Mouse (Mus musculus): ENCODE measurements at regions not wholly inside any gene's neighbourhood (a gene's known extent, or its start where the extent isn't known, plus 50 kb on each side); places are given as distances from the start of the nearest gene placed in this dataset.
A peak's percentile ranks its signal among the peaks of the same experiment; 100 is the strongest.

DNA sequence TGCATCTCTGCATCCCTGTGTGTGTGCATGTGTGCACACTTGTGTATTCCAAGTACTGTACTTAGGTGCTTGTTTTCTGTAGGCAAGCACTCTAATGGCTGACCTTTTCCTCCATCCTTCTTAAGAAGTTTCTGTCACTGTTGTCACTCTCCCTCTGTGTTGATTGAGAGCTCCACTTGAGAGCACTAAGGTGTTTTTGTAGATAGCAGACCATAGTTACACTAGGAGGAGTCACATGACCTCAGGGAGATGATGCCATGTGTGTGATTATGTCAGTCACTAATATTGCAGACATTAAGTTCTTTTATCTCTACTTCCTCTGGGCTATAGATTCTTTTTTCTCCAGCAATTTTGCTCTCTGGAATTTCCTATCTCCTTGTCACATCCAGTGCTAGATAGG lies 225.9 kb upstream of the Ttc29 start:
- no peak for ATAC-seq (replicated peaks in 1 of 2; ENCODE audit: insufficient read depth in 1 of 2, low FRiP score in 2 of 2, low TSS enrichment in 1 of 2, low read depth in 1 of 2, poor library complexity in 2 of 2, severe bottlenecking in 2 of 2)

- no peak for ATAC-seq (replicated peaks in 1 of 2; ENCODE audit: insufficient read depth in 1 of 2, low FRiP score in 2 of 2, low TSS enrichment in 1 of 2, low read depth in 1 of 2, poor library complexity in 2 of 2, severe bottlenecking in 2 of 2)
Observed at GRCm38 (mm10) chr8:77988291-77989056, 224.6 kb upstream of the Ttc29 start.

GRCm38 (mm10) chr8:77991050-77991449 lies 222.0 kb upstream of the Ttc29 start:
- no peak for ATAC-seq (replicated peaks in 1 of 2; ENCODE audit: insufficient read depth in 1 of 2, low FRiP score in 2 of 2, low TSS enrichment in 1 of 2, low read depth in 1 of 2, poor library complexity in 2 of 2, severe bottlenecking in 2 of 2)

DNA sequence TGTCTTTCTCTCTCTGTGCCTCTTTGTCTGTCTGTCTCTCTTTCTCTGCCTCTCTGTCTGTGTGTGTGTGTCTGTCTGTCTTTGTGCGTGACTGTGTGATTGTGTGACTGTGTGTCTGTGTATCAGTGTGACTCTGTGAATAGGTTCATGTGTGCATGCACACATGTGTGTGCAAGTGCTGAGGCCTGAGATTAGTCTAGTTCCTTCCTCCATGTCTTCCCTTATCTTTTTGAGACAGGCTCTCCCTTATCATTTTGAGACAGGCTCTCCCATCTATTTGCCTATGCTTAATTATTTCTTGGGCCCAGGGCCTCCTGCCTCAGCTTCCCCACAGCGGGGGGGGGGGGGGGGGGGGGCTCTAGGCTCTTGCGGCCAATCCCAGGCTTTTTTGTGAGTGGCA lies 212.8 kb upstream of the Ttc29 start:
- ATAC-seq (replicated peaks in 1 of 2; ENCODE audit: insufficient read depth in 1 of 2, low FRiP score in 2 of 2, low TSS enrichment in 1 of 2, low read depth in 1 of 2, poor library complexity in 2 of 2, severe bottlenecking in 2 of 2): no peak

GRCm38 (mm10) chr8:78001656-78002055 lies 211.4 kb upstream of the Ttc29 start:
- ATAC-seq (replicated peaks in 1 of 2; ENCODE audit: insufficient read depth in 1 of 2, low FRiP score in 2 of 2, low TSS enrichment in 1 of 2, low read depth in 1 of 2, poor library complexity in 2 of 2, severe bottlenecking in 2 of 2): no peak

DNA sequence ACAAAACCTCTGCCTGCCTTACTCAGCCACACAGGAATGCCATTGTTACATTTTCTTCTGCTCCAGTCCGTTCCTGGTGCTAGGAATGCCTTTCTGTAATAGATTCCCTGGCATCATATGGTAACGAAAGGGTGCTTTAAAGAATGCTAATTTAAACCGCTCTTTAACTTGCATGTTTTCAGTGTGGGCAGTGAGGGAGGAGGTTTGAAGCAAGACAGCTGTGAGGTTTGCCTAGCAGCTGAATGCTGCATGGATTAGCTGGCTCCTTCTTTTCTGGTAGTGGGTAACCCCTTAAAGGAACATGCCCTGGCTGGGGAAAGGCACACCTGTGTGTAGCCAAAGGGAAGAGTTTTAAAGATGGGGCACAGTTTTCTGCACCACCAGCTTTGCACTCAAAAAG lies 211.0 kb upstream of the Ttc29 start:
- ATAC-seq (replicated peaks in 1 of 2; ENCODE audit: insufficient read depth in 1 of 2, low FRiP score in 2 of 2, low TSS enrichment in 1 of 2, low read depth in 1 of 2, poor library complexity in 2 of 2, severe bottlenecking in 2 of 2): no peak

GRCm38 (mm10) chr8:78003888-78004543 lies 209.1 kb upstream of the Ttc29 start:
- peak; percentile 80 to 86; a peak in 2 of 4 replicates for ATAC-seq (replicated peaks in 1 of 2; ENCODE audit: insufficient read depth in 1 of 2, low FRiP score in 2 of 2, low TSS enrichment in 1 of 2, low read depth in 1 of 2, poor library complexity in 2 of 2, severe bottlenecking in 2 of 2)

- no peak; a peak in 1 of 4 replicates for ATAC-seq (replicated peaks in 1 of 2; ENCODE audit: insufficient read depth in 1 of 2, low FRiP score in 2 of 2, low TSS enrichment in 1 of 2, low read depth in 1 of 2, poor library complexity in 2 of 2, severe bottlenecking in 2 of 2)
Observed at GRCm38 (mm10) chr8:78004891-78005290, 208.2 kb upstream of the Ttc29 start.

GRCm38 (mm10) chr8:78013101-78013500 lies 200.0 kb upstream of the Ttc29 start:
- ATAC-seq (replicated peaks in 1 of 2; ENCODE audit: insufficient read depth in 1 of 2, low FRiP score in 2 of 2, low TSS enrichment in 1 of 2, low read depth in 1 of 2, poor library complexity in 2 of 2, severe bottlenecking in 2 of 2): no peak

DNA sequence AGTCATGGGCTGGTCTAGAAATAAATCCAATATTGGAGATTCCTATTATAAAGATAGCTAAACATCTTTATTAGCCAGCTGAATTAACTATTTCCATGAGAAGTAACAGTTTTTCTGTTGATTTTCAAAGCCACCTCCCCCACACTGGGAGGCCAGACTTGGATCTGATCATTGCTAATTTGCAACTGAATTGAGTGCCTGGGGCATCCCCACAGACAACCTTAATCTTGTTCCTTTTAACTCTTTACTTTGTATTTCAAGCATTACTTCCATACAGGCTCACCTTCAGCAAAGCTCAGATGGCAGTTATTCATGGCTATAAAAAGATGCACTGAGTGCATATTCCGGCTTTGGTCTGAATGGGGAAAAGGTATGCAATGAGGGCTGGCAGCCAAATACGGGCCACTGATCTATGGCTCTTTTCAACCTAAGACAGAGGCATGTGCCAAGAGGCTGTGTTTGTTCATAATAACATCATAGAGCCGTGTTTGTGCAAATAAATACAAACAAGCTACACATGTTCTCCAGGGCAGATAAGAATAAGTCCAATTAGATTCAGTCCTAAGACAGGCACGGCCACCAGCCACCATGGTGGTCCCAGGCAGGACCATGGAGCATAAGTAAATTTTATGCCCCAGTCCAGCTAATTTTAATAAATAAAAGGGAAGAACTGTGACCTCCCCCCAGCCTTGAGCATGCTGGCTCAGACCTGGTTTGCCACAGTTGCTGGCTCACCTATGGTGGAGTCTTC lies 194.5 kb upstream of the Ttc29 start:
- no peak for ATAC-seq (replicated peaks in 1 of 2; ENCODE audit: insufficient read depth in 1 of 2, low FRiP score in 2 of 2, low TSS enrichment in 1 of 2, low read depth in 1 of 2, poor library complexity in 2 of 2, severe bottlenecking in 2 of 2)

- no peak for ATAC-seq (replicated peaks in 1 of 2; ENCODE audit: insufficient read depth in 1 of 2, low FRiP score in 2 of 2, low TSS enrichment in 1 of 2, low read depth in 1 of 2, poor library complexity in 2 of 2, severe bottlenecking in 2 of 2)
Observed at GRCm38 (mm10) chr8:78021473-78021872, 191.6 kb upstream of the Ttc29 start.

DNA sequence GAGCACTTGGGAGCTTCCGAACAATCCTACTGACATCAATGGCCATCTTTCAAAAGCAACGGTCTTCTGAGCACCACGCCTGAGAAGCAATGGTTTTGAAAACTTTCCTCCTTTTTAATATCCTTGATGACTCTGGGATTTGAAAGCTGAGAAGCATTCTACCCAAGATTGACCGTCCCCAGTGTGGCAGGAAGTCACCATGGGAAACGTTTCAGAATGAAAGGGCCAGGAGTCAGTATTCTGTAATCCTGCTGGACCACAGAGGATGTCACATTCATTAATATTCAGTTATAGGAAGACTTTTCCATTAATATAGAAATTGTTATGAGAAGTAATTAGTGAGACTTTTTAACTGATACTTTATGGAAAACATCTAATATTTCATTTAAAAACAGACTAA lies 190.1 kb upstream of the Ttc29 start:
- ATAC-seq (replicated peaks in 1 of 2; ENCODE audit: insufficient read depth in 1 of 2, low FRiP score in 2 of 2, low TSS enrichment in 1 of 2, low read depth in 1 of 2, poor library complexity in 2 of 2, severe bottlenecking in 2 of 2): no peak

GRCm38 (mm10) chr8:78023467-78023866 lies 189.6 kb upstream of the Ttc29 start:
- ATAC-seq (replicated peaks in 1 of 2; ENCODE audit: insufficient read depth in 1 of 2, low FRiP score in 2 of 2, low TSS enrichment in 1 of 2, low read depth in 1 of 2, poor library complexity in 2 of 2, severe bottlenecking in 2 of 2): no peak

GRCm38 (mm10) chr8:78023936-78024335 lies 189.2 kb upstream of the Ttc29 start:
- no peak for ATAC-seq (replicated peaks in 1 of 2; ENCODE audit: insufficient read depth in 1 of 2, low FRiP score in 2 of 2, low TSS enrichment in 1 of 2, low read depth in 1 of 2, poor library complexity in 2 of 2, severe bottlenecking in 2 of 2)

DNA sequence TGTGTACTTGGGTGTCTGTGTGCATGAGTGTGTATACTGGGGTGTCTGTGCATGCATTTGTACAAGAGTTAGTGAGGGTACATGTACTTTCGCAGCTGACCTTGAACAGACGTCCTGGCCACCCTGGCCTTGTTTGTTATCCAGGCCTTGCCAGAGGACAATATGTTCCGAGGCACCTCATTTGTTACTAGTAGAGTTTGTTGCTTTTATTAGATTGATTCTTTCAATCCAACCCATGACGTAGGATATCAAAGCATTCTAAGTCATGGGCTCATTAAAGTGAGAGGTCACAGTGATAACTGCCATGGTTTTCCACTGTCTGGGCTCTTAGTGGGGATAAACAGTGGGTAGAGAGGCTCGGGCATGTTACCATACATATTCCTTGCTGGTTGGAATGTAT lies 188.1 kb upstream of the Ttc29 start:
- no peak for ATAC-seq (replicated peaks in 1 of 2; ENCODE audit: insufficient read depth in 1 of 2, low FRiP score in 2 of 2, low TSS enrichment in 1 of 2, low read depth in 1 of 2, poor library complexity in 2 of 2, severe bottlenecking in 2 of 2)

DNA sequence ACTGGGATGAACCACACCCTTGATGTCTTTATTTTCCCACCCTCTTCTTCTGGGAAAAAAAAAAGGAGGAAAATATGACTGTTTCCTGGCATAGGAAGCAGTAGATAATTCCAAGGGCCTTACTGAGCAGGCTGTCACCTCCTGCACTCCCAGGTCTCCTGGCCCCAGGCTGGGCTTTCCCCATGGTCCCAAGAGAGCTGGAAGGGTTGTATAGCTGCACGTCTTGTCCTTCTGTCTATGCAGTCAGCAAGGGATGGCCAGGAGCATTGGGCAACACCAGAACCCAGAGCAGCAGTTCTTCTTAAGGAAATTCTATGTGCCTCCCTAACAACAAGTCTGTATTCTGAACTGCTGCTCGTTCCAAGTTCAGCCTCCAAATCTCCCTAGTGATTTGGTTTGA lies 185.7 kb upstream of the Ttc29 start:
- no peak for ATAC-seq (replicated peaks in 1 of 2; ENCODE audit: insufficient read depth in 1 of 2, low FRiP score in 2 of 2, low TSS enrichment in 1 of 2, low read depth in 1 of 2, poor library complexity in 2 of 2, severe bottlenecking in 2 of 2)

DNA sequence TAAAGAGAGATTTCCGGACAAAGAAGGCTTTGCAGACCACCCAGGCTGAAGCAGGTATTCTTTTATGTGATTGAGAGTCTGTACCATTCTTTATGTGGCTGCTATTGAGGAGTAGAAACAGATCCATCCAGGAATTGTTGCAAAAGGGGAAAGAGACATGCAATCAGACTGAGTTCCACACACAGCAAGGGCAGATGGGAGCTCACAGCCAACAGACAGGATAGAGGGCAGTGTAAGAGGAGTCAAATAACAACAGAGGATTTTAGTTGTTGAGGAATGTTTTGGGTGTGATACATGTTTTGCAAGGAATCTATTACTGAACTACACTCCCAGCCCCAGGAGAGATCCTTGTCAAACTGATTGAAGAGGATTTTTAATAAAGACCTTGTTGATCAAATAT lies 184.2 kb upstream of the Ttc29 start:
- no peak for ATAC-seq (replicated peaks in 1 of 2; ENCODE audit: insufficient read depth in 1 of 2, low FRiP score in 2 of 2, low TSS enrichment in 1 of 2, low read depth in 1 of 2, poor library complexity in 2 of 2, severe bottlenecking in 2 of 2)

DNA sequence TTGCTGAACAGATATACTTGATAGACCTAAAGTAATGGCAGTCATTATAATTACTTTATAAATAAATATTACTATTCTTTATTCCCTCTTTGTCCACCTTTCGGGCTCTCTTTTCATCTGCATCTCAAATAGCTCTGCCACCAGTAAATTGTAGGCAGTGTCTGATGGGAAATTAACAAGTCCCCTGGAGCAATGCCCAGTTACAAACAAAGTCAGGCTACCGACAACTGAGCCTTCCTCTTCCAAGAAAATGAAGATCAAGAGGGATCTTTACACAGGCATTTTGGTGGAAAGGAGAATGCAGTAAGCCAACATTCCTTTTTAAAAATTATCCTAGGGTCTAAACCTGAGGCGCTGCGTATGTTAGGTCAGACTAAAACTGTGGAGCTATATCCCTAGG lies 181.3 kb upstream of the Ttc29 start:
- ATAC-seq (replicated peaks in 1 of 2; ENCODE audit: insufficient read depth in 1 of 2, low FRiP score in 2 of 2, low TSS enrichment in 1 of 2, low read depth in 1 of 2, poor library complexity in 2 of 2, severe bottlenecking in 2 of 2): no peak
